Mouse (Mus musculus): ENCODE measurements around the gene Son.

Son gene

GRCm38 (mm10) chr16:91647461-91648219 lies at the start of gene Son:
TSS of gene Son (plus strand) at chr16:91647506.
- peak; percentile 93 to 96 for DNase-seq (ENCODE audit: low spot score in 2 of 2)

- peak; percentile 99 to 100 for DNase-seq (ENCODE audit: low spot score in 2 of 2)
Measured at GRCm38 (mm10) chr16:91597672-91598010, 49.7 kb upstream of the Son start, which contains the start of gene Tmem50b. TSS of gene Tmem50b (minus strand) at chr16:91597800.

DNA sequence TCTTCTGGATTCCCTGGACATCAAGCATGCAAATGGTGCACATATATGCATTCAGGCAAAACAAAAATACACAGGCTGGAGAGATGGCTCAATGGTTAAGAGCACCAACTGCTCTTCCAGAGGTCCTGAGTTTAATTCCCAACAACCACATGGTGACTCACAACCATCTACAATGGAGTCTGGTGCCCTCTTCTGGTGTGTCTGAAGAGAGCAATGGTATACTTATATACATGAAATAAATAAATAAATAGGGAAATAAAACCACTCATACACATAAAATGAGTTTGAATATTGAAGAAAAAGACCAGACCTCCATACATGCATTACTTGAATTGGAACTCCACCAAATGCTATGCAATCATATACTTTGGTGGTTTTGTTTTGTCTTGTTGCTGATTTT lies 48.1 kb upstream of the Son start:
- DNase-seq (ENCODE audit: low spot score in 2 of 2) = no peak

DNA sequence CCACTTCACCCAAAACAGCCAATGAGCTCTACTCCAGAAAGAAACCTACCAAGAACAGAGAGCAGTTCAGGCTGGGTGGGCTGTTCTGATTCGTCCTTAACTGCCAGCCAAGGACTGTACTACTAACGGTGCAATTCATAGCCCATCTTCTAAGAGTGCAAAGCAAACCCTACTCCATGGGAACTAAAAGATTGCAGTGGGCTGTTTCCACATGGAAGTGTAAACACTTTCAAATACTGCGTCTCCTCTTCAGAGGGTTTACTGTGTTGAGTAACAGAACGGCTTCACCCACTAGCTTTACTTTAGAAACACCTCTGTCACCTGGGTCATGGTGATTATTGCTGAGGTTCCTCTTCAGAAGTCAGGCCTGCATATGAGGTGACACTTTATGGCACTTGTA lies 46.2 kb upstream of the Son start:
- no peak for DNase-seq (ENCODE audit: low spot score in 2 of 2)

- no peak for DNase-seq (ENCODE audit: low spot score in 2 of 2)
Measured at GRCm38 (mm10) chr16:91601693-91602092, 45.6 kb upstream of the Son start.

DNA sequence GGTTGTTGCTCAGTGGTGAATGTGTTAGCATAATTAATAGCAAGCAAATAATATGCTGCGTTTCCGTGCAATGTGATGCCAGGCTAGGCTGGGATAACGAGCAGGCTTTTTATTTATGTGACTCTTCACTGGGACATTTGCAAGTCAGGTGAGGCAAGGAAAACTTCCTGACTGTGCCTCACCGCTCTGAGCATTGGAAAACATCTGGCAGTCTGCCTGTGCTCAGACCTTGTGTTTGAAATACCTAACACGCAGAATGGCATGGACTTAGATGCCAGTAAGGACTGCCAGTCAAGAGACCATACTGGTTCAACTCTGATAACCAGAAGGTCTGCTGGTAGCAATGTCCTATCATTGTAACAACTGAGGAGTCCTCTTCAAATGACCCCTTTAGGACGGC lies 42.1 kb upstream of the Son start:
- no peak for DNase-seq (ENCODE audit: low spot score in 2 of 2)

GRCm38 (mm10) chr16:91606958-91607357 lies 40.3 kb upstream of the Son start:
- no peak for DNase-seq (ENCODE audit: low spot score in 2 of 2)

DNA sequence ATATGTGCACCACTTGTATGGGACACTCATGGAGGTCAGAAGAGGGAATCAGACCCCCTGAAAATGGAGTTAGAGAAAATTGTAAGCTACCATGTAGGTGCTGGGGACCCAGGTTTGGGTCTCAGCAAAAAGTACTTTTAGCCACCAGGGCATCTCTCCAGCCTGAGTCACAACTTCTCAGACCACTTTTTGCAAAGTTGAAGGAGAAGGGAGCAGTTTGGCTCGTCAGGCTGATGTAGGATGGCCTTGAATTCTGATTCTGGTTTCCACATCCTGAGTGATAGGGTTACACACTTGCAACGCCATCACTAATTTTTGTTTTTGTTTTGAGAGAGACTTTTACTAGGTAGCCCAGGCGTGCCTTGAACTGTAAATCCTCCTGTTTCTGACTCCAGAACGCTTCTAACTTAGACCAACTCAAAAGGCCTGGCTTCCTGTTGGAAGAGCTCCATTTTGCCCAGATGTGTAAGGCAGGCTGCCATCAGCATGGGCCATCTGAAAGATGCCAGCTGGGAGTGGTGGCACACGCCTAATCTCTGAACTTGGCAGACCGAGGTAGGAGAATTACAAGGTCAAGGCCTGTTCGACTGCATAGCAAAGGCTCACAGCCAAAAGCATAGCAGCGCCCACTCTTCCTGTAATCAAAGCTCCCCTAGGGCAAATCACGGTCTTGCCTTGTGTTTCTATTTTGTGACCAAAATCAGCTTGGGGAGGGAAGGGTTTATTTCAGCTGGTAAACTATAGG lies 37.6 kb upstream of the Son start:
- DNase-seq (ENCODE audit: low spot score in 2 of 2) = no peak

GRCm38 (mm10) chr16:91611248-91611647 lies 36.1 kb upstream of the Son start:
- DNase-seq (ENCODE audit: low spot score in 2 of 2) = no peak

- no peak for DNase-seq (ENCODE audit: low spot score in 2 of 2)
Measured at GRCm38 (mm10) chr16:91612525-91612924, 34.8 kb upstream of the Son start.

DNA sequence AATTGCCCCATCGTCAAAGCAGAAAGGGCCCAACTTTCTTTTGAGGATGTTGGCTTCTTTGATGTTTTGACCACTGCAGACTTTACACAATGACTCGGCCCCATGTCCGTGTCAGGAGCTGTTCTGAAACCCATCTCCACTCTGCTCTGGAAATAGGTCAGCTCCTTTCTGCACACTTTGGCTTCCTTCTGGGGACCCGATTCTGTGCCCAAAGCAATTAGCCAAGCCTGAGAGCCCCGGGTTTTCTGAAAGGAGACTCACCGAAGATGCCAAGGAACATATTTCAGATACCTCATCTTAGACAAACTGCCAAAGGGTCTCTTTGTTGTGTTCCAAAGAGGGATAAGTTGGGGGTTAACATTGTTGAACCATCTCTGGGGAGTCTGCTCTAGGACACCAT lies 32.8 kb upstream of the Son start:
- DNase-seq (ENCODE audit: low spot score in 2 of 2) = no peak

GRCm38 (mm10) chr16:91618511-91619501 lies 28.5 kb upstream of the Son start, which contains the start of gene Dnajc28:
TSS of gene Dnajc28 (minus strand) at chr16:91619026.
- peak; percentile 71 to 89 for DNase-seq (ENCODE audit: low spot score in 2 of 2)

DNA sequence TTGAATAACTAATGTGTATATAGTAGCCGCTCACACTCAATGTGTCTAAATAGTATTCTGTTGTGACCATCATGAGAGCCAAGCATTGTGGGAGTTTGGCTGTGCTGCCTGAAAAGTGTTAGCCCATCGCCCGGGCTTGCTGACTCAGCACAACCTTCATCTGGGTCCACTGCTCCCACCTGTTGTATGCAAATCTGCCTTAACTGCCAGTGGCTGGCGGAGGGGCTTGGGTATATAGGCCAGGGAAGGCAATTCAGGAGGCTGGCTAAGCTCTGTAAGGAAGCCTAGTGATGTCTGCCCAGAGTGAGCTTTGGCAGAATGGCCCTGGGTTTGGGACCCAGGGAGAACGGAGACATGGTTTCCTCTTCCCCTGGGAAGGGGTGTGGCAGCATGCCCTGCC lies 27.1 kb upstream of the Son start:
- DNase-seq (ENCODE audit: low spot score in 2 of 2) = peak in 1 of 2 experiments; percentile 52

GRCm38 (mm10) chr16:91620991-91621390 lies 26.3 kb upstream of the Son start:
- no peak for DNase-seq (ENCODE audit: low spot score in 2 of 2)

GRCm38 (mm10) chr16:91623074-91623473 lies 24.2 kb upstream of the Son start:
- DNase-seq (ENCODE audit: low spot score in 2 of 2) = no peak

DNA sequence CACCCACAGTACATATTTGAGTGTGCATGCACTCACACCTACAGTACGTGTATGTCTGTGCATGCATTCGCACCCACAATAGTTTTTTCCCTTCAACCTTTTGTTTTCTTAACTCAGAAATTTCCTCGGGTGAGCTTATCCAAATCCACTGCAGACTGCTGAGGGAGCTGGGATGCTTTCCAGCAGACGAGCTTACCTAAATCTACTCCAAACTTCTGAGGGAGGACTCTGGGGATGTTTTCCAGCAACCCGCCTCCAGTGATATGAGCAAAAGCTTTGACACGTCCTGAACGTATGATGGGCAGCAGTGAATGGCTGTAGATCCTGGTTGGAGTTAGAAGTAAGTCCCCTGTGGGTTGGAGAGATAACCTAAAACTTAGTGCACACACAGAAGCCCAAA lies 19.5 kb upstream of the Son start:
- no peak for DNase-seq (ENCODE audit: low spot score in 2 of 2)

DNA sequence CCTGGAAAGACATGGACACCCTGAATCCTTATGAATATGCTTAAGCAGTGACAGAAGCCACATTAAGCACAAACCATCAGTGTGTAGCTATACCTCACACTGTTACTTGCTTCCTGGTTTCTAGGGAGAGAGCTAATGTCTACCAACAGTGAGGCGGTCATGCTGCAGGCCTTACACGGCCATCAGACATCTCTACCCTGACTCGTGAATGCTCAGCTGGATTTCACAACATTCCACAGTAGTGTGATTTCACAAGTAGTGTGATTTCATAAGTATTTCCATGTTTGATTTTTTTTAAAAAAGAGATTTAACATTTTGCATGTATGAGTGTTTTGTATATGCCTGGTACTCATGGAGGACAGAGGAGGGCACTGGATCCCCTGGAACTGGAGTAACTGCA lies 18.6 kb upstream of the Son start:
- DNase-seq (ENCODE audit: low spot score in 2 of 2) = no peak

DNA sequence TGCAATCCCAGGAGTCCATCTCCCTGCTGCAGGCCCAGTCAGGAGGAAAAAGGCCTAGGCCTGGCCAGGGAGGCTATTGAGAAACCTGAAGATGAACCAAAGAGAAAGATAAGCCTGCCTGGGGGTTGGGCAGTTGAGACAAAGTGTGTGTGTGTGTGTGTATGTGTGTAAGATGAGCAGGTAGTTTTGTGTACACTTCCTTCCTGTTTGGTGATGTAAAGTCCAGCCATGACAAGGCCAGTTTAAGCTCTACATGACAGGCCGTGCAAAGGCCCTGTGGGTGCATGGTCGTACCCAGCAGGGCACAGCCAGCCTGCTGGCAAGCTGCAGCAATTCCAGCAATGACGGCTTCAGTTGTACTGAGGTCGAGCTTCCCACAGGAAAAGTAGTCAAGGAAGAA lies 17.6 kb upstream of the Son start:
- no peak for DNase-seq (ENCODE audit: low spot score in 2 of 2)

DNA sequence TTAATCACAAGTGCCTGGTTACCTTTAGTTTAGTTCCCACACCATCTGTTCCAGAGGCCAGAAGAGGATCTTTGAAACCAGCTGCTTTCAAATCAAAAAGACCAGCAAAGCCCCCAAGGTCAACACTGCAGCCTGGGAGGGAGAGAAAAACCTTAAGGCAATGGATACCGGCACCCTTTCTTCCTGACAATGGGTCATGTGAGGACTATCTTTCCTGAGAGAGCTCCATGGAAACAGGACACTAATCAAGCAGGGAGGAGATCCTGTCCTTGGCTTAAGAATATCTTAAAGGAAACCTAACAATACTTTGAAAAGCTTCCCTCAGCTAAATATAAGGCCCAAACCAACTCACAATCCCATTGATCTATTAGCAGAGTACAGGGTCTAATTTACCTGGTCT lies 16.7 kb upstream of the Son start:
- DNase-seq (ENCODE audit: low spot score in 2 of 2) = no peak

GRCm38 (mm10) chr16:91632439-91632838 lies 14.9 kb upstream of the Son start:
- no peak for DNase-seq (ENCODE audit: low spot score in 2 of 2)

GRCm38 (mm10) chr16:91632940-91633339 lies 14.4 kb upstream of the Son start:
- DNase-seq (ENCODE audit: low spot score in 2 of 2) = no peak

DNA sequence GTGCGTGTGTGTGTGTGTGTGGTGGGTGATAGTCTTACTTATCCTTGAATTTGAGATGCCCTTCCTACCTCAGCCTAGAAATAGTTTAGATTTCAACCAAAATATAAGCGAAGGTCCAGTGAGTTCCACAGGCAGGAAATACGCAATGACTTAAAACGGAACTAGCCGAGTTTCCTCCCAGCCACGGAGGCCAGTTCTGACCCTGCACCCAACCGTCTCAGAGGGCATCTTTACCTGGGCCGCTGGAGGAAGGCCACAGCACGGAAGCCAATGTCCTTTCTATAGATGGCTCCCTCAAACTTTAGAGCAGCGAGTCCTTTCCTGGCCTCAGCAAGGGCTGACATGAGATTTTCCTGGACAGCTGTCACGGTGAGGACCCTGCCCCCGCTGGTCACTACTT lies 13.7 kb upstream of the Son start:
- DNase-seq (ENCODE audit: low spot score in 2 of 2) = no peak

Measured in spleen, postnatal 10 days (tissue).